Mouse (Mus musculus): Measurements from ENCODE around the gene Jpt1.

DNA sequence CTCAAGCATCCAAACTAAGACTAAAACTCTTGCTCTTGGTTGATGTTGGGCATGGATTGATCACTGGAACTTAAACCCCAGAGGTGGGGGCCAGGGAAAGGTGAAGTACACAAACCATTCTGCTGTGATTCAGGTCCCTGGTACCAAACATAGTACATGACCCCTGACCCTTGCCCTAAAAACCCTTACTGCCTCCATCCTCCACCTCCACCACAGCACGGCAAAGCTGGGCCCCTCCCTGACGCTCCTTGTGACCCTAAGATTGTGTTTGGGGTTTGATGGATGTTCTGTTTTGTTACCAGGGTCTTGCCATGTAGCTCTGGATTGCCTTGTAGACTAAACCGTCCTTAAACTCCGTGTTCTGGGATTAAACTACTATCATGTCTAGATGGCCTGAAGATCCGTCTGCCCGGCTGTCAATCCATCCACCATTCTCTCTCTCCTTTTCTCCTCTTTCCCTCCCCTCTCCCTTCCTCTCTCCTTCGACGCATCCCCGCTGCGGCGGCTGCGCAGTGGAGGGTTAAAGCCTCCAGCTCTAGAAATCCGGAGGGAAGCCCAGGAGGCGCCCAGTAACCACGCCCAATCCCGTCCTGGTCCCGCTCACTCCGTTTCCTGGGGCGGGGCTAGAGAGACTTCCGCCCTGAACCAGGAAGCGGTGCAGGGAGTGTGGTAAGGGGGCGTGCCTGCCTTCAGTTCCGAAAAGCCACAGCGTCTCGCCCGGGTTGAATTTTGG lies 39.0 kb downstream of the Jpt1 start, which contains the start of gene Armc7:
- TF ChIP-seq GATA1 (IDR thresholded peaks at IDR 0.05; ENCODE audit: low read length): no peak
- TF ChIP-seq TAL1 (IDR thresholded peaks at IDR 0.05; ENCODE audit: low read length): no peak
